Comparison of ENCODE assay signal across 16 mouse cellular contexts in genomic region chr3:27241864-27242263, GRCm38 (mm10).
"Had no signal": no experiment of that assay in that cellular context is flagged by ENCODE, and none has a peak within 500 bp of the region (broad histone marks: within the 10 kb centered on the region; RNA-seq: fewer than 3 reads in every experiment).

No protein-coding gene starts in this region.

- H3K4me2 ChIP-seq: neural tube, embryonic 13.5 days; neural tube, embryonic 15.5 days; stomach, embryonic 15.5 days had no signal

- H3K9ac ChIP-seq: neural tube, embryonic 13.5 days; neural tube, embryonic 15.5 days; stomach, embryonic 15.5 days had no signal

- H3K27me3 ChIP-seq: neural tube, embryonic 13.5 days; neural tube, embryonic 15.5 days; stomach, embryonic 15.5 days had no signal

- H3K9me3 ChIP-seq: neural tube, embryonic 13.5 days; neural tube, embryonic 15.5 days; stomach, embryonic 15.5 days had no signal

- DNase-seq: retina, postnatal 1 day; right cerebral cortex, adult 18-20 months; right cerebral cortex, postnatal 14 days; right cerebral cortex, postnatal 25 days; right cerebral cortex, postnatal 4 days; spleen, adult 18-20 months; thymus, adult 18-20 months; thymus, adult 2 months; thymus, postnatal 14 days; thymus, postnatal 25 days; thymus, postnatal 36 days; thymus, postnatal 4 days had no signal

- H3K27ac ChIP-seq: neural tube, embryonic 13.5 days; neural tube, embryonic 15.5 days; stomach, embryonic 15.5 days; stomach, postnatal 0 days had no signal

- H3K4me3 ChIP-seq: neural tube, embryonic 13.5 days; neural tube, embryonic 15.5 days; stomach, embryonic 15.5 days had no signal

- H3K36me3 ChIP-seq: stomach, embryonic 15.5 days had no signal

- H3K4me1 ChIP-seq: neural tube, embryonic 13.5 days; neural tube, embryonic 15.5 days; stomach, embryonic 15.5 days had no signal
